Mouse (Mus musculus) left cerebral cortex, adult 9 months (tissue): ENCODE measurements at regions not wholly inside any gene's neighbourhood (a gene's known extent, or its start where the extent isn't known, plus 50 kb on each side); places are given as distances from the start of the nearest gene placed in this dataset.
A peak's percentile ranks its signal among the peaks of the same experiment; 100 is the strongest.

Experiments
- DNase-seq, 2 experiments: peaks; one replicate each; pipeline ENCODE4 v3.0.0; 2022; ENCODE audit warnings: low spot score in 2 of 2

DNA sequence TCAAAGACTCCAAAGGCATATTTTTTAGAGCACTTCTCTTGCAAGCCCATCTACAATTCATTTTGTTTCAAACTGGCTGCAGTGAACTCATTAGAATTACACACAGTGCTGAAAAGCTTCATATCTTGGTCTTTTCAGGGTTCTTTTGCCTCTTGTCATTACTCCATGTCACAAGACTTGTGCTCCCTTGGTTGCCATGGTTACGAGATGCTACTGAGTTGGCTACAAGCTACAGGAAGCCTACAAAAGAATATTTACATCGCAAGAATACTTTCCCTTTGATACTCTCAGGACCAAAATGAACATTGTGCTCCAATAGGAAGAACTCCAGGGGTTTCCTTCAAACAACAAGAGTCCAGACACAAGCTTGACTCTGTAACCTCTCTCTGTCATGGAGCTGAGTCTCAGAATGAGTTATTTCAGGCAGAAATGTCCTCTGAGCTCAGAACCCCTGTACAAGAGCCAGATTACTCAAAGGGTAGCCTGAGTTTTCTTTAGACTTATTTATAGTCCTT lies 545.2 kb upstream of the Adamts9 start:
- DNase-seq, result peak in 1 of 2 experiments; percentile 14

DNA sequence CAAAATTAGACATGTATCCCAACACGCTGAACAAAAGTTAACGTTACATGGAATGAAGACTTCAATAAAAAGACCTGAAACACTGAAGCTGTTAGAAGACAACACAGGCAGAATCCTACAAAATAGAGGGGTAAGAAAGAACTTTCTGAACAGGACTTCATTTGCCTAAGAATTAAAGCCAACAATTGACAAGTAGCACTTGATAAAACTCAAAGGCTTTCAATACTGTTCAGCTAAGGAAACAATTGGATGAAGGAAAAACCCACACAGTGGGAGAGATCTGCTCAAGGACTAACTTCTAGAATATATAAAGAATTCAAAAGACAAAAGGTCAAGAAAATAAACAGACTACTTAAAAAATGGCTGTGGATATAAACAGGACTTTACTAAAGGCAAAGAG lies 535.2 kb upstream of the Adamts9 start:
- DNase-seq, result no peak

DNA sequence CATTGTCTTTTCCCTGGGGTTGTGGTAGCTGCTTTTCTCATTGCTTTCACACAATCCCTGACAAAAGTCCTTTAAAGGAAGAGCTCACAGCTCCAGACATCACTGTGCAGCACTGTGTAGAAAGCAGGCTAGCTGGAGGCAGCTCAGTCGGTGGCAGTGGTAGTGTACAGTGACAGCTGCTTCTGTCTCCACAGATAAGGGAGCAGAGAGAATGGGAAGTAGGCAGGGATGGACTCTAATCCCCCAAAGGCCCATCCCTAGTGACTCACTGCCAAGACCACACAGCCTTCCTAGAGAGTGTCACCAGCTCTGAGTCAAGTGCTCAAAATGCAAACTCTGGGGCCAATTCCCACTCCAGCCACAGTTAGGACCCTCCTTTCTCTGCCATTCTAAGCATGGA lies 531.7 kb upstream of the Adamts9 start:
- no peak for DNase-seq

DNA sequence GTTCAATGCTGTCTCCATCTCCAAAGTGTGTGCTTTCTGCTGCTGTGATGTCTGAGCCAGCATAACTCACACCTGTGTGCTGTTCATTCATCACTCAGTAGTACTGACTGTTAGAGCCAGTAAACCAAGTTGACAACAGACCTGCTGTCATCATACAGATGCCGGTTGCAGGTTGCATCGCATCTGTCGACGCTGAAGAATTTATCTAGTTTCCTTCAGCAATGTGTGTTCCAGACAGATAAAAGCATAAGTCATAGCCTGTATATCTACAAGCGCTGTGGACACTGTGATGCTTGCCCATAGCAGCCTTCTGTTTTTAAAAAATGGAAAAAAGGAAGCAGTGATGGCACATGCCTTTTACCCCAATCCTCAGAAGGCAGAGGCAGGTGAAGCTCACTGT lies 524.6 kb upstream of the Adamts9 start:
- DNase-seq, result no peak

DNA sequence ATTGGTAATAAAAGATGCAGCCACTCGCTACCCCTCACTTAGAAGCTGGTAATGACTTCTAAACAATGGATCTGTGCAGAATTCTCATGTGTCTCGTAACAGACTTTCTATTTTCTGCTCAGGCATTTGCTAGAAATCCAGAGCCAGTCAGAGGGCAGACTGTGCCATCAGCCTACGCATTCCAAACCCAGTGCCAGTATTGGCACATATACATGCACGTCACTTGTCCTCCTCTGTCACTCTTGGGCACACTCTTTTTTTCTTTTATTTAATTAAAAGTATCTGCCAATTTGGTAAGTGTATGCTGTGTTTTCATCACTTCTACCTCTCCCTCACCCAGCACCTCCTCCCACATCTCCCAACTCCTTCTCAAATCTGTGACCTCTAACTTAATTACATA lies 519.6 kb upstream of the Adamts9 start:
- DNase-seq, result peak in 1 of 2 experiments; percentile 3

DNA sequence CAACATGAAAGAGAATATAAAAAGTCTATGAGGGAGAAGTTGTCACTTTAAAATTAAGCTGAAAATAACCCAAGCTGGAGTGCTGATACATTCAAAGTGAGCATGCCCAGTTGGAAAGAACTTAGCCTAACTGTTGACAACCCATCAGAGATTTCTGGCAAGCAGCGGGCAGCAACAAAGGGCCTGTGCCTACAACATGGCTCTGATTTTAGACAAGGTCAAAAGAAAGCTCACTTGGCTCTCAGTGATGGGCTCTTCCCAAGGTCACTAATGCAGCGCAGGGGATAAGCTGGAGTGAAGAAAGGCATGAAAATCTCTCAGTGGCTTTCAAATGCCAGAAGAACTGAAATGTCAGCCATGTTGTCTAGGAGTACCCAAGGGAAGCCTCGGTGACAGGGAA lies 518.1 kb upstream of the Adamts9 start:
- DNase-seq, result no peak

DNA sequence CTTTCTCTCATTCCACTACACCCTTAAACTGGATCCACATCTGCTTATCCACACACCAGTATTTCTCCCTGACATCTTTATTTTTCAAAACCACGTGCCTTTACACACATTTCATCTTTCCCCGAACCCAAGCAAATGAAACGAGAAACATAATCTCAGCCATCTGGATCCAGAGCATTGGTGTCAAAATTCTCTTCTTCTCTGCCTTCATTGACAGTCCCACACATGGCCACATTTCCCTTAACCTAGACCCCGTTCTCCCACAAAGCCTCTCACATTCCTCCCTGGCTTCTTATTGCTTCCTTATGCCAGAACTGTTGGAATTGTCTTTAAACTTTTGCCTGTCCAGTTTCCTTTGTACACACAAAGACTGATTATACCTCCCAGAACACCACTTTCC lies 514.3 kb upstream of the Adamts9 start:
- DNase-seq, result no peak

DNA sequence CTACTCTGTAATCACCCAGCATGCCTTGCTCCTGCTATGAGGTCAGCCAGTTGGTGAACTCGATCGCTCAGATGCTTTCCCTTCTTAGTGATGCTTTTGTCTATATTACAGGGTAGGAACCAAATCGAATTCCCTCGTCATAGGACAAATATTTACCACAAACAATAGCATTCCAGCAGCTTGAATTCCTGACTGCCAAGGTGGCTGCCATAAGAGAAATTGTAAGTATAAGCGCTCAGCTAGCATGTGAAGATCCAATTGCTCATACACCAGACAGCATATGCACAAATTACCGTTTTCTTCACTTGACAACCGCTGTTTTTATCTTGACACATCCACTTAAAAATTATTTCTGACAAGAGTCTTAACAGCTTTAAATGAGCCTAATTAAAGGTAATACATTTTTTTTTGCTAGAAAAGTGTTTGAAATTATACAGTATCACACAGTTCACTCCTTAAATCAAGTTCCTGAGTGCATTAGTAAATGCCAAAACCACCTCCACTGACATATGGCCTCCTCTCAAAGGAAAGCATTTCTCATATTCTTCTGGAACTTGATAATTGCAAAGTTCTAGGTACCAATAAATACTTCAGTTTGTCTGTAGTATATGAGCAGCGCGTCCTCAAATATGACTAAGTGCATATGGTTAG lies 513.2 kb upstream of the Adamts9 start:
- DNase-seq, result peak; percentile 8

DNA sequence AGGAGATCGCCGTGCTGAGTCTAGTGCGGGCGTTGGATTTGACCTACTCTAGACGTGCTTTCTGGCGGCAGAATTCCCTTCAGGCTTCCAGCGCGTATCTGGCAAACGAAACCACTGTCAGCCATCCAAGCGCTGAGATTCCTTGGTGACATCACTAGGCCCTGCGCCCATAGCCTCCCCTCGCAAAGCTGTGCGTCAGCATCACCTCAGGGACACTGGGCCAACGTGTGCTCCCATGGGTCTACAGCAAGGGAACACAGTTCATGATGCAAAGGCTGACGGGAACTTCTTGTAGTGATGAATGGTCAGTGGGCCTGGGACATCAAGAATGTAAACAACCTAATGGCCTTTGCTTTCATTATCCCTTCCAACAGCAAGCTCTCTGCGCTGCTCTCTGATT lies 502.3 kb upstream of the Adamts9 start:
- DNase-seq, result no peak

DNA sequence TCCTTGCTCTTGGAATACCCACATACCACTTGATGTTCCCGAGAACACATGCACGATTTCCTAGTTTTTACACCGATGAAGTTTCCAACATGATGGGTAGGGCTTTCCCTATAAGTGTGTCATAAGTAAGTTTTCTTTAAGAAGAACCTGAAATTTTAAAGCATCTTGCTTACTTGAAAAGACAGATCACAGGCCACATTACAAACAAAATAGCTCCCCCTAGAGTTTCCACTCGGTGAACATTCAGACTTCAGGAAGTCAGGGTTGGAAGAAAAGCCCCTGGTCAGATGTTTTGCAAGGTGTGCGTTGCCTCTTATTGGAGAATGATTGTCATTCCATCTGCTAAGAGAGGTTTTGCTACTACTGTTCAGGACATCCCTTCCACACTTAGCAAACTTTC lies 501.8 kb upstream of the Adamts9 start:
- DNase-seq, result peak in 1 of 2 experiments; percentile 39

DNA sequence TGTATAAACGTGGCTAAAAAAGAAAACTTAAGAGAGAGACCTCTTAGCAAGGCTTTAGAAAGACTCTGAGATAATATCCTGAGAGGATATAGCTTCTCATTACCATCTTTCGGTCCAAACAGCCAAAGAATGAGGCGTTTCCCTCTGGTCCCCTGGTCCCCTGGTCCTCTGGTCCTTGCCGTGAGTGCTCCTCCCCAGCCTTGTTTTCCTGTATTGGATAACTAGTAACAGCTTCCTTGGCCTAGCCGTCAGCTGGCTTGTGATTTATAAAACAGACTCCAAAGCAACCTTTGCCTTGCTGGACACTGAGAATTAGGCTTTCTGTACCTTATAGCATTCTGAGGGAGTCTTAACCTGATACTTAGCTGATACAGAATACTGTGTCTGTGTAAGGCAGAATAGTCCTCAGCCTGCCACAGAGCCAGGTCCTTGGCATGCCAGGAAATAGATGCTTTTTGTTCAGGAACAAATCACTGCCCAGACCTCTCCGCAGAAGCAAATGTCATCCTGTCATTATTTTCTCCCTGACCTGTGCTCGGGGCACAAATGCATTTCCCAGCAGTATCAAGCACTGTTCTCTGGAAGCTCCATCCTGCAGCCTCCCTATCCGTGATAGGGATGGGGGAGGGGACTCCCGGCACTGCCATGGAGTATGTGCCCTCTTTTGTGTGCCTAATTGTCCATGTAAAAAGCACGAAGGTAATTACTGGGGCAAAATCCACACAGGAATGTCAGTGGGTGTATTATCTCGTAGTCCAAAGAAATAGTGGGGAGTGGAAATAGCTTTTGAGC lies 500.7 kb upstream of the Adamts9 start:
- no peak for DNase-seq

DNA sequence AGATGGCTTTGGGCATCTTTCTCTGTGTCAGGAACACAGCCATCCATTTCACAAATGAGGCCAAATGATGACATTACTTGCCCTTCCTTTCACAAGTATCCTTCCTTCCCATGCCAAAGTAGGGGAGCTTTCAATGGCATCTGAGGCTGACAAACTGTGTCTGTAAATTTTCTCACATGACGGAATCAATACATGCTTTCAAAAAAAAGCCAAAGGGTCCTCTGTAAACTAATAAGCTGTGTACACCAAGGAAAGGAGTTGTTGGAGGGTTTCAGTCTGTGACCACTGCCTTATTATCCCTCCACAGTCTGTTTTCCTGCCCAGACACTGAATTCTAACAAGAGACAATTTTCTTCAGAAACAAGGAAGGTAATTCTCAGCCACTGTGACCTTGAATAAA lies 490.2 kb upstream of the Adamts9 start:
- DNase-seq, result no peak

DNA sequence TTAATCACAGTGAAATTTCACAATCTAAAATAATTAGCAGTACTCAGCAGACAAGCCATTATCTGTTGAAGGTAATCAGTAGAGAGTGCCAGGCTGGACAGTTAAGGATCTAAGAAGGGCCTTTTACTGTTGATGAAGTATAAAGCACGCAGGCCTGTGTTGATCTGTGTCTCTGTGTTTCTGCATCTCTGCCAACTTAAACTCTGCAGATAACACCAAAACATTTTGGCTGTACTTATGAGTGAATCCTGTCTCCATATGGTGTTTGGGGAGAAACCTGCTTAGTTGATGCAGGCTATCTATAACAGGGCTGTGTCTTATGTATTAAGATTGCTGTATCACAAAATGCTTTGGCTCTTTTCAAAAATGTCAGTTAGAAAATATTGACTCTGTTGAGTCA lies 482.8 kb upstream of the Adamts9 start:
- DNase-seq, result peak; percentile 0 to 17

DNA sequence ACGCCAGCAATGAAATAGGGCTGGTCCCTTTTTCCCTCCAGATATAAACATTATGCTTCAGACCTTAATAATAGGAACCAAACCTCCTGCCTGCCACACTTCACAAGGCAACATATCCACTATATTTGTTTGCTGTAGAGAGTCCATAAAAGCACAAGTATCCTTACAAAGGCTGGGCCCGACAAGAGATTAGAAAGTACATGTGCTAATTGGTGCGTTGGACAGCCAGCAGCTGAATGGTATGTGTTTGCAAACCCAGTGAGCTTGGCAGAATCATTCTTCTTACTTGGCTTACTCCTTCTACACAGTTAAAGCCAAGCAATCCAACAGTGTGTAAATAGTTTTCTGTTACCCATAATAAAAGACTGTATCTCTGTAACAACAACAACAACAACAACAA lies 479.6 kb upstream of the Adamts9 start:
- DNase-seq, result no peak

DNA sequence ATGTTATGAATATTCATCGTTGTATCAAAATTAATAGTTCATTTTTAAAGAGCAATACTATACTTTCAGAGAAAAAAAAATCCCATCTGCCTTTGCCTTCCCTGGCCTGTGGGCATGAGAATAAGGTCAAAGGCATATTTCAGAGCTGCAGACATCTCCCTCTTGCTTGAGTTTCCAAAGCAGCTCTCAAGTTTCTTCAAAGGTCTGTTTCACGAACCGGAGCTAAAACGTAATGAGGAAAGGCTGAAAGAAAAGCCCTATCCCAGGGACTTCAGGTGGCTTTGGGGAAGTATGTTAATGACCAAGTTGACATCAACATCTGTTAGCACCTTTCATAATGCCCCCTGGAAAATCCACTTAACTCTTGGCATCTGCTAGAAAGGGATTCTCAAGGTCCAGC lies 479.0 kb upstream of the Adamts9 start:
- DNase-seq, result no peak

DNA sequence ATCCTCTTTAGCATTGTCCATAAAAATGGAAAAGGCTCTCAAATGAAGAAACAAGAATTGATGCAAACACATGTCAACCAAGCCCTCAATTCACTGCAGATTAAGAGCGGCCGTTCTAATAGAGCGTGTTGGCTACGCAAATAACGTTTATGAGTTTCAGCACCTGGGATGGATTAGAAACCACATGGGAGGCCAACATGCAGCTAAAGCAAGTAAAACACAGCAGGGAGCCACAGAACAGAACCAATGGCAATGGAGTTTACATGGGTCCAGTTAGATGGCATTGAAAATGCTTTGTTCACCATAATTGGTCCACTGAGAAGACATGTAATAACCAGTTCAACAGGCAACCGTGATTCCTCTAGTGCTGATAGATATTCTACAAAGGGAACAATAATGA lies 474.3 kb upstream of the Adamts9 start:
- no peak for DNase-seq

DNA sequence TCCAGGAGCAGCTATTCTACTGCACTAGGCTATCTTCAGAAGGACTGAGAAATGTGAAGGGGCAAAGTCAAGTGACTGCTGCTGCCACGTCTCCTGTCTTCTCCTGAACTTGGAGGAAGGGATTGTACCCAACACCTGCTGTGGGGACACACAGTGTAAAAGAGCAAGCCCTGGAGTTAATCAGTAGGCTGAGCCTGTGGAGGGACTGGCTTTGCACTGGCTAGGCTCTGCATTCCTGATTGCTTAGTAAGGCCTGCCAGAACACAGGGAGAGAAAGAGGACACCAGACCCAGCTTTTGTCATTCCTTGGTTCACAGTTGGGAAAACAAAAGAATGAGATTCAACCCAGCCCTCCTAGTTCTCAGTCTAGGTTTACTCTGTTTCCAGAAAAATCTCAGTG lies 472.7 kb upstream of the Adamts9 start:
- DNase-seq, result no peak

DNA sequence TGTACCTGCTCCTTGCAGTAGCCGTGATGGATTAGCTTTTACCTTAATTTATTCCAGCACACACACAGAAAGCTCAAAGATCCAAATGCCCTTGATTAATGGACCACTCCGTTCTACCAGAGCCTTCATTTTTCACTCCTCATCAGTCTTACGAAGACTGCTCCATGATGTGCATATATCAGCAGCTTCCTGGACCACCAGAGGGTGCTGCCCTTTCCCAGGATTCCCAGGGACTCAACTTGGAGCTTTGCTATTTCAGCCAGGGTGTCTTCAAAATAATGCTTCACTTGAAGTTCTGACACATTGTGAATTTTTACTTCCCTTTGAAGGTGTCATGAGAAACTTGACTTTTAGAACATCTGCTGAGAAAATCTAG lies 467.8 kb upstream of the Adamts9 start:
- DNase-seq, result no peak

DNA sequence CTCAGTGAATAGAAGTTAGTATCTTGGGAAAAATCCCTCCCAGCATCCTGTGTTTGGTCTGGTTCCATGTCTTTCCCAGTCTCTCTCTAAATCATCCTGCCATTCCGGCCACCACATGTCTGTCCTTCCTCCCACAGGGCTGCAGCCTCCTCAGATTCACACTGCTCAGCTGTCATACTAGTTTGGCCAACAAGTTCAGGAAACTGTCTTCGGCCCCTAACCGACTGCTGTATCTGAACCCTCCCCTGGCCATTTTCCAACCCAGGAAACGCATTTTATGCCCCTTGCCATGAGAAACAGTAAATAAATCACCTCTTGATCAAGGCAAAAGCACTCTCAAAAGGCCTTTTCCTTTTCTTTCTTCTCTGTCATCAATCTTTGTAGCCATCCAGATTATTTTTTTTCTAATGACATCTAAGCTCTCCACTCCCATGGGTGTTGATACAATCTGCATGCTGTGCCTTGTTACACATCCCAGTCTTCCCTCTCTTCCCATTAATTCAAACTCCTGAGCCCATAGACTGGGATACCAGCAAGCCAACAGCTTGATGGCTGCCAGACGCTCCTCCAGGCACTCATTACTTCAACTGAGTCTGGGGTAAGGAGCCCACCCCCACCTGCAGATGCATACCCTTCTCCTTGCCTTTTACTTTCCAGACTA lies 467.3 kb upstream of the Adamts9 start:
- DNase-seq, result no peak

DNA sequence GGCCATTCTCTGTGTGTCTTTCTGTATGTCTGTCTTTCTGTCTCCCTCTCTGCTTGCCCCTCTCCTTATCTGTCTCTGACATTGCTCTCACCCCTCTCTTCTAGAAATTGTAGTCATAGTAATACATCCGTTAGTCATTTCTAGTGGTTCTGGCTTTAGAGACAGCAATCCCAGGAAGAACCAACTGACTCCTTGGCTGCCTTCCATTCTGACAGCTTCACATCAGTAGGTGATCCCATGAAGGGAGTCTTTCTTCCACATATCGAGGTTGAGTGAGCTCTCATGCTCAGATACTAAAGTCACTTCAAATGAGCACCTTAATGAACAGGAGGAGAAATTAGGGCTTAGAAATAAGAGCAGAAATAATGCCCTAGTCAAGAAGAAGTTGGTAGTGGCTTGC lies 455.3 kb upstream of the Adamts9 start:
- no peak for DNase-seq

DNA sequence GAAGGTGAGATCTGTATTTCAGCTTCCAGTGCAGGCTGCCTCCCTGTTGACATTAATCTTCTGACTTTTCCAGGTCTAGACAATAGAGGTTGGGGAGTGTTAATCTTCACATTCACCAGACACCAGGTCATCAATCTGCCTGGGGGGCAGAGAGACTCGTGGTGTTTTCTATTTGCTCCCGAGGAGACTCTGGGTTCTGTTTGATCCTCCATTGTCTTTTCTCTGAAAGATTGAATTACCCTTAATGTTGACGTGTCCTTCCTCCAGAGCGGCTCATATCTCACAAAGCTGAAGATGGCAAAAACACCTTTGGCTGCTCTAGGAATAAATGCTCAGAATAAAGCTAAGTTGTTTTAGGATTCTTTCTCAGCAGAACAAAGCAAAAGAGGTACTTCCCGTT lies 453.8 kb upstream of the Adamts9 start:
- DNase-seq, result no peak

DNA sequence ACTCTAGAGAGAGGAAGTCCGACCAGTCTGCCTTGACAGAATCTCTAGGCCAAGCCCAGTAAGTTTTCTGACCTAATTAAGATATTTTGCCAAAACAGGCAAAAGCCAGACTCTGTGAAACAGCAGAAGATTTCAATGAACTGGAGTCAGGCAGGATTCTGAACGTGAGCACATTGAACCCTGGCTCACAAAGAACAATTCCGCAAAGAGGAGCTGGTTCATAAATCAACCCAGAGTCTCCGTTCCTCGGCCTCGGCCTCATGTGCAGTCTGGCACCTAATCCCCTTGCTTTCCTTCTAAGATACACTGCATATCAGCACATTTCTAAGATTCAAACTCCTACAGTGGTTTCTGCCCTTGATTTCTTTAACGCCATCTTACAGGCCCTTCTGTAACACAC lies 452.7 kb upstream of the Adamts9 start:
- no peak for DNase-seq

DNA sequence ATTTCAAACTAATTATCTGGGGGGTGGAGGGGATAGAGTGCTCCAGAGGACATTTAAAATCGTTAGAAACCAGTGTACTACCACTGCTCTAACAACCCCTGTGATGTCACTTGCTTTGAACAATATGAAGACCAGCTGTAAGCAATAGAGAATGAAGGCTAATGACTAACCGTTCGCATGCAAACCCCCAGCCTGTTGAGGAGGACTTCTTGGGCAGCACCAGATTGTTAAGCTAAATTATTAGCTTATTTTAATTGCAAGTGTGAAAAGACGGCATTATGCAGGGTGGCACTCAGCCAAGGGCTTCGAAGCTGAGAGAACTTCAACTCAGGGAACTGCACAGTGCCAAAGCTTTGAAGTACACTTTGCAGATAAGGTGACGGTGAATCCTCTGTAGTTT lies 452.0 kb upstream of the Adamts9 start:
- peak in 1 of 2 experiments; percentile 44 for DNase-seq
